Comparison of ENCODE assay signal across 11 mouse cellular contexts in genomic region chr11:116550748-116551147, GRCm38 (mm10). TPM values are rescaled to one million over a fixed set of nuclear protein-coding genes. Genes with fewer than 3 reads are reported as not detected.
DNase-seq lines count a peak whose midpoint lies in the region; ATAC-seq and TF ChIP-seq lines count a peak whose summit lies in the region.
"Had no signal": no experiment of that assay in that cellular context is flagged by ENCODE, and none has a peak within 500 bp of the region (broad histone marks: within the 10 kb centered on the region; RNA-seq: fewer than 3 reads in every experiment).

No protein-coding gene starts in this region.

- 86% methylated on average over 7 of the region's 7 CpGs for WGBS in forebrain, embryonic 14.5 days
- WGBS in forebrain, postnatal 0 days: 75% methylated on average over 7 of the region's 7 CpGs
- 58% methylated on average over 7 of the region's 7 CpGs for WGBS in kidney, embryonic 14.5 days
- 47% methylated on average over 7 of the region's 7 CpGs for WGBS in limb, embryonic 15.5 days
- 74% methylated on average over 7 of the region's 7 CpGs for WGBS in small intestine, adult 2 months

- H3K4me1 ChIP-seq in forebrain, embryonic 14.5 days (ENCODE audit: control insufficient read depth, insufficient read depth, low read length): 0 out of 2 replicates have a peak, but pooled peaks cover 5% of the 10 kb centered on the region
- H3K4me1 ChIP-seq in forebrain, postnatal 0 days (ENCODE audit: insufficient read depth): peaks cover 8% of the 10 kb centered on the region
- H3K4me1 ChIP-seq in kidney, embryonic 14.5 days (ENCODE audit: control insufficient read depth, insufficient read depth, low read length): peaks cover 11% of the 10 kb centered on the region; the same call in 1 of the 2 replicates
- H3K4me1 ChIP-seq in limb, embryonic 15.5 days: peaks cover 25% of the 10 kb centered on the region
- no peaks in the 10 kb centered on the region for H3K4me1 ChIP-seq in small intestine, adult 2 months (ENCODE audit: control insufficient read depth, insufficient read depth, insufficient read length, low read length)

- peaks cover 14% of the 10 kb centered on the region for H3K36me3 ChIP-seq in forebrain, embryonic 14.5 days (ENCODE audit: control insufficient read depth, insufficient read depth, low read length)
- peaks cover 28% of the 10 kb centered on the region for H3K36me3 ChIP-seq in forebrain, postnatal 0 days (ENCODE audit: insufficient read depth)
- peaks cover 20% of the 10 kb centered on the region for H3K36me3 ChIP-seq in kidney, embryonic 14.5 days (ENCODE audit: control insufficient read depth, insufficient read depth, low read length)
- H3K36me3 ChIP-seq in limb, embryonic 15.5 days: peaks cover 30% of the 10 kb centered on the region
- H3K36me3 ChIP-seq in small intestine, adult 2 months (ENCODE audit: control insufficient read depth, insufficient read depth, low read length): peaks cover 3% of the 10 kb centered on the region

- no peak overlapping the region for H3K9ac ChIP-seq in forebrain, embryonic 14.5 days (ENCODE audit: low read length)
- H3K9ac ChIP-seq in forebrain, postnatal 0 days: no peak overlapping the region
- H3K9ac ChIP-seq in kidney, embryonic 14.5 days (ENCODE audit: low read depth, low read length): no peak overlapping the region
- H3K9ac ChIP-seq in limb, embryonic 15.5 days: no peak overlapping the region
- H3K9ac ChIP-seq: forebrain, embryonic 12.5 days had no signal

- no peak for TF ChIP-seq POLR2A in small intestine, adult 2 months (IDR thresholded peaks at IDR 0.05; ENCODE audit: low read depth, low read length)

- H3K9me3 ChIP-seq in forebrain, embryonic 14.5 days (replicated peaks; ENCODE audit: control insufficient read depth, low read length): no peaks in the 10 kb centered on the region
- no peaks in the 10 kb centered on the region for H3K9me3 ChIP-seq in forebrain, postnatal 0 days (ENCODE audit: low read length)
- no peaks in the 10 kb centered on the region for H3K9me3 ChIP-seq in kidney, embryonic 14.5 days (ENCODE audit: control insufficient read depth, low read length)
- H3K9me3 ChIP-seq in limb, embryonic 15.5 days: no peaks in the 10 kb centered on the region
- H3K9me3 ChIP-seq: forebrain, embryonic 12.5 days had no signal

- no peaks in the 10 kb centered on the region for H3K27me3 ChIP-seq in forebrain, embryonic 14.5 days (replicated peaks; ENCODE audit: control insufficient read depth, insufficient read depth, low read length)
- H3K27me3 ChIP-seq in forebrain, postnatal 0 days (ENCODE audit: insufficient read depth, low read length): no peaks in the 10 kb centered on the region
- no peaks in the 10 kb centered on the region for H3K27me3 ChIP-seq in kidney, embryonic 14.5 days (ENCODE audit: control insufficient read depth, insufficient read depth, low read length)
- no peaks in the 10 kb centered on the region for H3K27me3 ChIP-seq in limb, embryonic 15.5 days
- no peaks in the 10 kb centered on the region for H3K27me3 ChIP-seq in small intestine, adult 2 months (ENCODE audit: control insufficient read depth, insufficient read depth, low read length)
- H3K27me3 ChIP-seq: forebrain, embryonic 12.5 days had no signal

- peak overlapping the region; percentile 3; the same call in 1 of the 2 replicates for H3K27ac ChIP-seq in forebrain, embryonic 14.5 days (ENCODE audit: low read depth, low read length)
- H3K27ac ChIP-seq in forebrain, postnatal 0 days (ENCODE audit: low read depth, low read length): no peak overlapping the region; the same call in 1 of the 2 replicates
- no peak overlapping the region for H3K27ac ChIP-seq in kidney, embryonic 14.5 days (ENCODE audit: low read depth, low read length)
- H3K27ac ChIP-seq in limb, embryonic 15.5 days: 0 out of 2 replicates have a peak overlapping the region, but pooled peaks have one; percentile 47
- 0 out of 2 replicates have a peak overlapping the region, but pooled peaks have one; percentile 14 for H3K27ac ChIP-seq in small intestine, adult 2 months (ENCODE audit: insufficient read depth, low read depth, low read length)
- H3K27ac ChIP-seq: forebrain, embryonic 12.5 days had no signal

- no peak overlapping the region for H3K4me2 ChIP-seq in forebrain, embryonic 14.5 days (ENCODE audit: low read length)
- H3K4me2 ChIP-seq in forebrain, postnatal 0 days (ENCODE audit: low read depth): no peak overlapping the region
- no peak overlapping the region for H3K4me2 ChIP-seq in kidney, embryonic 14.5 days (replicated peaks; ENCODE audit: low read depth, low read length)
- no peak overlapping the region for H3K4me2 ChIP-seq in limb, embryonic 15.5 days
- H3K4me2 ChIP-seq: forebrain, embryonic 12.5 days had no signal

- no peak for DNase-seq in forebrain, embryonic 14.5 days (ENCODE audit: low spot score)
- DNase-seq in forebrain, postnatal 0 days: no peak
- DNase-seq in kidney, postnatal 36 days: peak; percentile 20 to 22
- no peak for DNase-seq in testis, postnatal 10 days (ENCODE audit: low spot score)
- DNase-seq: cerebellum, postnatal 25 days had no signal

- ATAC-seq in forebrain, embryonic 14.5 days: no peak
- no peak for ATAC-seq in forebrain, postnatal 0 days
- ATAC-seq in kidney, embryonic 14.5 days (ENCODE audit: low FRiP score, low TSS enrichment): no peak
- no peak for ATAC-seq in limb, embryonic 15.5 days (ENCODE audit: insufficient number of reproducible peaks, low FRiP score, low TSS enrichment, low read depth)
- ATAC-seq in activated CD4-positive, CD25-positive, alpha-beta regulatory T cell, adult 4 months: no peak

- TF ChIP-seq CTCF in forebrain, postnatal 0 days (IDR thresholded peaks at IDR 0.05; ENCODE audit: low read depth): no peak
- no peak for TF ChIP-seq CTCF in small intestine, adult 2 months (IDR thresholded peaks at IDR 0.05; ENCODE audit: extremely low read depth, insufficient read length, insufficient replicate concordance, low read depth, low read length)

- H3K4me3 ChIP-seq in forebrain, embryonic 14.5 days (ENCODE audit: low read depth, low read length): no peak overlapping the region
- H3K4me3 ChIP-seq in forebrain, postnatal 0 days (ENCODE audit: low read depth, low read length): no peak overlapping the region
- no peak overlapping the region for H3K4me3 ChIP-seq in kidney, embryonic 14.5 days (ENCODE audit: low read length)
- no peak overlapping the region for H3K4me3 ChIP-seq in limb, embryonic 15.5 days
- H3K4me3 ChIP-seq in small intestine, adult 2 months (ENCODE audit: low read depth, low read length): no peak overlapping the region
- H3K4me3 ChIP-seq: forebrain, embryonic 12.5 days had no signal

RNA-seq across cellular contexts. Expression of gene Sphk1, which starts 20.0 kb away (rescaled TPM):
- 2.2 and 2.7 TPM in 2 replicates for polyA plus RNA-seq in forebrain, embryonic 14.5 days (2014; fragmentation: Nextera tagmentation; extraction: Ambion mirVana)
- total RNA-seq in forebrain, postnatal 0 days (2014; rRNA removed): 12.7 and 13.8 TPM in 2 replicates
- 8.7 and 10.2 TPM in 2 replicates for polyA plus RNA-seq in forebrain, postnatal 0 days (2015; fragmentation: Nextera tagmentation; extraction: Ambion mirVana)
- polyA plus RNA-seq in kidney, embryonic 14.5 days (2014; fragmentation: Nextera tagmentation; extraction: Ambion mirVana): 3.0 and 3.7 TPM in 2 replicates
- polyA plus RNA-seq in limb, embryonic 15.5 days (2015; fragmentation: Nextera tagmentation; extraction: Ambion mirVana): 7.7 and 11.2 TPM in 2 replicates
- polyA plus RNA-seq in small intestine, adult 2 months (2012; rRNA removed): 19.5 and 47.9 TPM in 2 replicates
- polyA plus RNA-seq in activated CD4-positive, CD25-positive, alpha-beta regulatory T cell, adult 4 months (2017; shearing (Covaris generic)): not detected

RNA-seq across cellular contexts. Expression of gene Ube2o, which starts 30.5 kb away (rescaled TPM):
- 16.7 and 20.7 TPM in 2 replicates for polyA plus RNA-seq in forebrain, embryonic 14.5 days (2014; fragmentation: Nextera tagmentation; extraction: Ambion mirVana)
- total RNA-seq in forebrain, postnatal 0 days (2014; rRNA removed): 81.3 and 94.1 TPM in 2 replicates
- polyA plus RNA-seq in forebrain, postnatal 0 days (2015; fragmentation: Nextera tagmentation; extraction: Ambion mirVana): 26.6 and 32.1 TPM in 2 replicates
- polyA plus RNA-seq in kidney, embryonic 14.5 days (2014; fragmentation: Nextera tagmentation; extraction: Ambion mirVana): 11.2 and 13.5 TPM in 2 replicates
- 9.7 and 10.1 TPM in 2 replicates for polyA plus RNA-seq in limb, embryonic 15.5 days (2015; fragmentation: Nextera tagmentation; extraction: Ambion mirVana)
- polyA plus RNA-seq in small intestine, adult 2 months (2012; rRNA removed): 7.2 and 7.9 TPM in 2 replicates
- 1 to 10 TPM; 2.2 TPM for polyA plus RNA-seq in activated CD4-positive, CD25-positive, alpha-beta regulatory T cell, adult 4 months (2017; shearing (Covaris generic))

RNA-seq across cellular contexts. Expression of gene Aanat, which starts 35.5 kb away (rescaled TPM):
- 0.36 TPM in 1 of 2 replicates, not detected in the other for polyA plus RNA-seq in forebrain, embryonic 14.5 days (2014; fragmentation: Nextera tagmentation; extraction: Ambion mirVana)
- 0.31 and 0.62 TPM in 2 replicates for total RNA-seq in forebrain, postnatal 0 days (2014; rRNA removed)
- polyA plus RNA-seq in forebrain, postnatal 0 days (2015; fragmentation: Nextera tagmentation; extraction: Ambion mirVana): 0.88 and 0.89 TPM in 2 replicates
- polyA plus RNA-seq in kidney, embryonic 14.5 days (2014; fragmentation: Nextera tagmentation; extraction: Ambion mirVana): not detected in 2 replicates
- not detected in 2 replicates for polyA plus RNA-seq in limb, embryonic 15.5 days (2015; fragmentation: Nextera tagmentation; extraction: Ambion mirVana)
- not detected in 2 replicates for polyA plus RNA-seq in small intestine, adult 2 months (2012; rRNA removed)
- not detected for polyA plus RNA-seq in activated CD4-positive, CD25-positive, alpha-beta regulatory T cell, adult 4 months (2017; shearing (Covaris generic))
- total RNA-seq: hematopoietic stem cell, adult 5-6 weeks had no signal

RNA-seq across cellular contexts. Expression of gene Prpsap1, which starts 56.7 kb away (rescaled TPM):
- polyA plus RNA-seq in forebrain, embryonic 14.5 days (2014; fragmentation: Nextera tagmentation; extraction: Ambion mirVana): 138 and 153 TPM in 2 replicates
- total RNA-seq in forebrain, postnatal 0 days (2014; rRNA removed): 92.2 and 96.0 TPM in 2 replicates
- 143 and 158 TPM in 2 replicates for polyA plus RNA-seq in forebrain, postnatal 0 days (2015; fragmentation: Nextera tagmentation; extraction: Ambion mirVana)
- 160 and 212 TPM in 2 replicates for polyA plus RNA-seq in kidney, embryonic 14.5 days (2014; fragmentation: Nextera tagmentation; extraction: Ambion mirVana)
- polyA plus RNA-seq in limb, embryonic 15.5 days (2015; fragmentation: Nextera tagmentation; extraction: Ambion mirVana): 134 and 138 TPM in 2 replicates
- polyA plus RNA-seq in small intestine, adult 2 months (2012; rRNA removed): 209 and 451 TPM in 2 replicates
- 10 to 100 TPM; 47.3 to 60.5 TPM for polyA plus RNA-seq in activated CD4-positive, CD25-positive, alpha-beta regulatory T cell, adult 4 months (2017; shearing (Covaris generic))

Comparison
In these comparisons a context has a peak if more than half of its experiments do, and no peak if none do; other contexts are left out.
1. H3K27ac ChIP-seq: peak in forebrain, embryonic 14.5 days (single experiment), limb, embryonic 15.5 days (single experiment) and small intestine, adult 2 months (single experiment); none in forebrain, postnatal 0 days (single experiment) and kidney, embryonic 14.5 days (single experiment).
2. DNase-seq: peak in kidney, postnatal 36 days (2 of 2); none in forebrain, embryonic 14.5 days (single experiment), forebrain, postnatal 0 days (single experiment) and testis, postnatal 10 days (single experiment).